Mouse (Mus musculus): ENCODE data around the gene Nagk.
A peak's percentile ranks its signal among the peaks of the same experiment; 100 is the strongest.
"Not testable (repeated sequence)": the region's sequence is repeated elsewhere in the genome, so short reads cannot be mapped to it uniquely, and the experiment has no call there.

Gene Nagk

DNA sequence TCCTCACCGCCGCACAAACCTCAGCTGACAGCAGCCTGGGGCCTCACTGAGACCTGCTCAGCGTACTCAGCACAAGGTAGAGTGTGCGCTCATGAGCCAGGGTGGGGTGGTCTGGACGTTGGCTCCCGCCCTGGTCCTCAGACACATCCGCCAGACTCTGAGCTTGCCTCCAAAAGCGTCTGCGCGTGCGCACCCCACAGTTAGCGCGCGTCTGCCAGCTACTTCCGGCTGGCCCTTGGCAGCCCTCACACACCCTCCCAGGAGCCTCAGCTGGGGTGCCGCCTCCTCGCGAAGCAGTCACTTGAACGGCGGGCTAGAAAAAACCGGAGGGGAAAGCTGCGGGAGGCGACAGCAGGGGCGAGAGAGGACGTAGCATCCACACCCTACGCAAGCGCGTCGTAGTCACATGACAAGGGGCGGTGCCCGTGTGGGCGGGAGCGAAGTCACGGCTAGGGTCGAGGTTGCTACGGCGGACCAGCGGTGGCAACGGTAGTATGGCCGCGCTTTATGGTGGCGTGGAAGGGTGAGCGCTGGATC, at the start of gene Nagk:
TSS of gene Nagk (plus strand) at position 223 of the 537 bp plus-strand sequence.
- DNase-seq = peak; percentile 87 to 90

DNA sequence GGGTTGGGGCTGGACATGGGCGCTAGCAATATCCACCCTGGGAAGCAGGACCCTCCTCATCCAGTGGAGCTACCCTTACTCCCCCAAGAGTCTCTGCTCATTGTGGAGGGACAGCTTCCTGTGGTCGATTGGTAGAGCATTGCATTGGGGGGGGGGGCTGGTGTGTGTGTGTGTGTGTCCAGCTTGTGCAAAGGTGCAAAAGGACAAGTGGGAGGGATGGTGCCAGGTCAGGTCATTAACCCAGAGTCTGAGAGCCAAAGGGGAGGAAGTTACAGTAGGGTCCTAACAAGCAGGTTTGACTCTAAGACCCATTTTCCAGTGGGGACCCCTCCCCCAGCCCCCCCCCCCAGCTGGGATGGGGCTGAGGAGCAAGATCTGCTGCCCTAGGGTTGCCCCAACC, 49.3 kb upstream of the Nagk start:
- DNase-seq = no peak

DNA sequence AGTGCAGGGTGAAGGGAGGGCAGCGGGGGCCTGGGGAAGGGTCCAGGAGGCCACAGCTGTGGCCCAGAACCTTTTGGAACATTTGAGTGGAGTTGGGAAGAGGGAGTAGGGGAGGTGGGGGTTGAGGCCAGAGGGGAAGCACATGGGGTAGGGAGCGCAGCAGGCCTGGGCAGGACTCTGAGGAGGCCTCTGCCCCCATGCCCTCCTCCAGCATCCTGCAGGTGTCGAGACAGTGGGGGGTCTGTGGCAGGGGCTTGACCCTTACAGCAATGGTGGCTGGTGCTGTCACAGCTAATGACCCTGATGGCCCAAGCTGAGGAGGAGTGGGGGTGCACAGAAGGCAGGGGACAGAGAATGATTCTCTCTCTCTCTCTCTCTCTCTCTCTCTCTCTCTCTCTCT, 45.5 kb upstream of the Nagk start:
- no peak for DNase-seq

DNA sequence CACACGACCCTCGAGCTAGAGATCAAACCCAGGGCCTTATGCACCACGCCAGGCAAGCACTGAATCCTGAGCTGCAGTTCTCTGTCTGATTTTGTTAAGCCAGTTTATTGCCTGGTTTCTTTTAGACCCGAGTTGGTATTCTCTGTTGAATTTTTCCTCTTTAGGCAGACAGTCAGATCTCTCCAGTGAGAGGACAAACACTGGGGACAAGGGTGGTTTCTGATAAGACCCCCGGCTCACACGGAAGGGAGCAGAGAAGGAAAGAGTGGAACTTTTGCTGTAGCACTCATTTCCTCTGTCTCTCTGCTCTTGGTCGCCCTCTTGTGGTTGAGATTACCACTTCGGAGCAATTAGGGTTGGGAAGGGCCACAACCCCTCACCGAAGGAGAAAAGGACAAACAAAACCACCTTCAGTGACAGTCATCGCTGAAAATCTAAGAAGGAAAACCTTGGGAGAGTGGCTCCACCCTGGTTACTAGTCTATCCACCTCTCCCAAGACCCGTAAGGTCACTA, 44.6 kb upstream of the Nagk start:
- peak; percentile 48 to 56 for DNase-seq

DNA sequence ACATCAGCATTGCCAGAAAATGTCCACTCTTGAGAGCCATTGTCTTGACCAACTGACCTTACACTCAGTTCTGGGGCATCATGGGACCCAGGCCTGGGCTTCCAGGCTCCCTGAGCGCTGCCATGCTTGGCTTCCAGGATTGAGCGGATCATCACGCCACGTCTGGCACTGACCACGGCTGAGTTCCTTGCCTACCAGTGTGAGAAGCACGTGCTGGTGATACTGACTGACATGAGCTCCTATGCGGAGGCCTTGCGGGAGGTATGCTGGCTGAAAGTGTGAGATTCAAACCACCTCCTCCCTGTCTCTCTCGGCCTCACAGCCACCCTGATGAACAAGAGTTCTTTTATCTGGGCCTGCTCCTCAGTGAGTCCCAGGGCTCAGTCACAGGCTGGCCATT, 38.7 kb upstream of the Nagk start:
- no peak for DNase-seq

DNA sequence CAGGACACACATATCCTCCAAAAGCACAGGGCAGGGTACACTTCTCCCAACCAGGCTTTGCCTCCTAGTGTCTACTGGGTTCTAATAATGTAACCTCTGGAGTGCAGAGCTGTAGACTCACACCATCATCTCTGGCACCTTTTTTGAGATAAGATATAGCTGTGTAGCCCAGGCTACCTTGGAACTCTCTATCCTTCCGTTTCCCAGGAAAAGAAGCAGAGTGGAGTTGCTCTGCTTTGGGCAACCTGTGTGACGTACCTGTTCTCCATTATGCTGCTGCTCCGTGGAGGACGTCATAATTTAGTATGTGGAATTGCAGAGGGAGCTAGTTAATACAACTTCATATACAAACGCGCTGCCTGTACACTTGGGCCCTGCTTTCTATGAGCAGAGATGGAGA, 32.4 kb upstream of the Nagk start, which contains the start of gene Ankrd53:
TSS of gene Ankrd53 (plus strand) at position 301 of the 400 bp plus-strand sequence.
- no peak for DNase-seq

DNA sequence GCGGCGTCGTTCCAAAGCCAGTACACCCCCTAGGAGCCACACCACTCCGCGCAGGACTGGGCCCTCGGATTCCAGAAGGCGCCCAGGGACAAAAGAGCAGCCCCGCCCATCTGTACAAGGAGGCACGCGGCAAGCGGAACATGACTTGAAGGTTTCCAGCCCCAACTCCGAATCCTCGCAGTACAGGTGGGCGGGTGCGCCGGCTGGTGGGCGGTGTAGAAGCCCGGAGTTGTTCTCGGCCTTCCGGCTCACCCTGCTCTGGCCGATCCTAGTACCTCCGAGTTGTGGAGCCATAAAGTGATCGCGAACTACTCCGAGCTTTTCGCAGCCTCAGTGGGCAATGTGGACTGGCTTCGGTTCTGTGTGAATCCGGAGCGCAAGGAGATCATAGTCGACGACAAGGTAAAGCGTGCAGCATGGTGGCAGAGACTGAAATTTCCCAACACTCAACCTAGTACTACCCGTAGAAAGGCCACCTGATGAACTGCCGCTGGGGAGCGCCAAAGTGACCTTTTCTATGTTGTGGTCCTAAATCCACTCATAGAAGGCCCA, 31.8 kb upstream of the Nagk start:
- no peak for DNase-seq

DNA sequence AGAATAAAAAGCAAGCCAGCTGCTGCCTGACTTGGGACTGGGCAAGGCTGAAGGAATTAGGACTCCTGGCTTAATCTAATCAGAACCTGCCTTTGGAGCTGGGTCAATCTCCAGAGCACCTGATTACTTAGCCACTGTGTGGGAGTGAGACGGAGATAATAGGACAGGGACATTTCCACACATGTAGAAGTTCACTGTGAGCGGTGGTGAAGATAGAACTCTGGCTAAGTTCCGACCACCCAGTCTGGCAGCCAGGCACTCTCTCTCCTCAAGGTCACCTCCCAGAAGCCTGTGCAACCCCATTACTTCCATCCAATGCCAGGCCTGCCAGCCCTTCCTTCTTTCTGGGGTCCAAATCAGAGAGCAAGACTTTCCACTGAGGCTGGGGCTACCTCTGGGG, 27.8 kb upstream of the Nagk start:
- no peak for DNase-seq

DNA sequence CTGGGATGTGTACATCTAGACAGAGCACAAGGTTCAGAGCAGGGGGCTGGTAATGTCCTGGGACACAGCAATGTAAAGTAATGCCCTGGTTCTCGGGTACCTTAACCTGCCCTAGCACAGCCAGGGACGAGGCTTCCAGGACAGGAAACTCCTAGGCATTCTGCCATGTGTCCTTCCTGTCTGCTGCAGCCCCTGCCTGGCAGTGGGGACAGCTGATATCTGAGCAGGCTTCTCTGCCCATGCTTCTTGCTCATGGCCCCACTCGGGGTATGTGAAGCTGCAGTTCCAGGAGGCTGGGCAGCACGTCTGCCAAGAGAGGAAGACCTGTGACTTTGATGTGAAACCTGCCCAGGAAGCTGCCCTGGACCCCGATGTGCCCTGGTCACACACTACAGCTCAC, 26.3 kb upstream of the Nagk start:
- DNase-seq = no peak

DNA sequence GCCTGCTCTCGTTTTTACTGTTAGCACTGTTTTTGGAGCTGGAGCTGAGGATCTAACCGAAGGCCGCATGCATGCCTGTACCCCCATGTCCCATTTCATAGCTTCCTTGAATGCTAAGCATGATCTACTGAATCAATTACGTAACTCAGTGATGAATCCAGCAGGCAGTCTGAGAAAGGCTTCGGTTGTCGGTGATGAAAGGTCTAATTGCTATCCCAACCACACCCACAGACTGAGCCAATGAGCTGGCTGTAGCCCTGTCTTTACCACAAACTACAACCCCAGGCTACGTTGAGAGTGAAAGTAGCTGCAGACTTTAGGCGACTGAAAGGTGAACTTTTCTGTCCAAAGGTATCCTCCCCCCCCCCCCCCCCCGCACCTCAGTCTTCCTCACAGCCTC, 20.7 kb upstream of the Nagk start:
- no peak for DNase-seq

DNA sequence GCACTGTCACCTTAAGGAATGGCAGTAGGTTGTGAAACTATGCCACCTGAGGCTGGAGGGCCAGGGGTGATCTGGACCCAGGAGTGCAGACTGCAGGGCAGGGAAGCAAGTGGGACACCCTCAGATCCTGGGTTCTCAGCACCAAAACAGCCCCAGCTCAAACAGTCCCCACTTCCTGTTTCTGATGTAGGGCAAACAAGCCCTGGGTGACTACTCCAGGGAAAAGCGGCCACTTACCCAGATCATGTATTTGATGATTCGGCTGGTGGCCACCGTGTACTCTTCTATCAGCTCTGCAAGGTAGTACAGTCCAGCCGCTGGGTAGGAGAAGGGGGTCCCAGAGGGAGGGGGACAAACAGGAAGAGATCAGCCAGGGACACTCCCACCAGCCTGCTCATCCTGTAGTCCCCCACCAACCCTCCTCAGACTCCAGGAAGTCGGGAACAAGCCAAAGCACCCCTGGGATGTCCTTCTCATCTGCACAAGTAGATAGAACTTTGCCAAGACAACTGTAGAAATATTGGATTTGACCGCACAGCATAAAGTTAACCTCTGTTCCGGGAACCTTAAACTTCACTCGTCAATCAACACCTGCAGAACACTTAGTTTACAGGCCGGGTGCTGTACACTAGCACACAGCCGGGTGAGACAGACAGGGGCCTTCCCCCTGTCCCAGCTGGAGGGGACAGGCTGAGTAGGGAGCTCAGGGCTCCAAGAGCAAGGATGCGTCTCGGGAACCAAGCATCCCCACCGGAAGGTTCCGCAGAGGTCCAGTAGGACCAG, 19.8 kb upstream of the Nagk start:
- DNase-seq = peak in 1 of 2 experiments; percentile 10

DNA sequence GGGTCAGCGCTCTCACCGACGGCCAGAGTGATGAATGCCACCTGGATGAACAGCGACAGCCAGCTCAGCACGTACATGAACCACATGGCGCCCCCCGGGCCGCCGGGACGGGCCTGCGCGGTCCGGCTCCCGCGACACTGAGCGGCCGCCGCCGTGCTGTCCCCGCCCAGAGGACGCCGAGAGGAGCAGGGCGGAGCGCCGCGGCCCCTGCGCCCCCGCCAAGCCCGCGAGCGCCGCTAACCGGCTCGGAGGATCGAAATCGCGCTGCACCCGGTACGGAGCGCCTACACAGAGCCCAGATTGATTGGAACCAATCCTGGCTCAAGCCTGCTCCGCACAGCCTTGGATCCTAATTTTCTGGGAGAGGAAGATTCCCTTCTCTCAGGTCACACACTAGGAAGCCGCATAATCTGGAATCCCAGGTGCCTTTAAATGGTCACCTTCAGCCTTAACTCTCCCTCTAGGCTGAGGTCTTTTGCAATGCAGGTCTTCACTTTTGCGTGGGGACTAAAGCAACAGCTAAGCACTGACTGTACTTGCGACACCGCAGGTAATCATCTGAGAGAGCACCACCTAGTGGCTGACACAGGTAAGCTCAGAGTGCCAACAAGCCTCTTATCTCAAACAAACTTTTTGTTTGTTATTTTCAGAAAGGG, 19.0 kb upstream of the Nagk start, which contains the start of gene Tex261:
TSS of gene Tex261 (minus strand) at position 176 of the 656 bp plus-strand sequence.
- peak; percentile 89 to 94 for DNase-seq

DNA sequence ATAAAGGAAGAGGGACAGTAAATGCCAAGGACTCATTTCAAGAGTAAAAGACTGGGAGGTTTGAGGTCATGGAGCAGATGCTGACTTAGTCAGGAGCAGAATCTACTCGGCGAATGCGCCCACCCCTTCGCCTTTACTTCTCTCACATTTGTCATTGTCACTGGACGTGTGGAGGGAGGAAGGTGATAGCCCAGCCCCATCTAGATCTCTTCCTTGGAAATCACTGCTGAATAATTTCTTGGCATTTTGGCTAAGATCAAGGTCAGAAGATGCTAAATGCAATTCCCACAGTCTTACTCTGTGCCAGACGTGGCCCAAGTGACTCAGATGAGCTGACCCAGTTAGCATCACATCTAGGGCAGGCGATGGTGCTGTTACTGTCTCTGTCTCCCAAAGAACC, 16.5 kb upstream of the Nagk start:
- DNase-seq = no peak

DNA sequence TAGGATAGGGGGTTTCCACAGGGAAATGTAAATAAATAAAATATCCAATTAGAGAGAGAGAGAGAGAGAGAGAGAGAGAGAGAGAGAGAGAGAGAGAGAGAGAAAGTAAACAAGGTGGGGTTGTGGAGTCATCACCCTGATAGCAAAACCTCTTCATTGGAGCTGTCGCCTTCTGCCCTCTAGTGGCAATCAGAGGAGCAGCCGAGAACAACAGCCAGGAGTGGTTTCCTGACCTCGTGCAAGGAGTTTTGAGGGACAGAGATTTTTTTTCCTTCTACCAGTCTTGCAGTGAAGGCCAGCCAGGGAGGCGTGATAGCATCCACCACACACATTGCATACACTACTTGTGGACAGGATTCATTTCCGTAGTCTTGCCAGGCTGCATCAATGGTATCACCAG, 15.8 kb upstream of the Nagk start:
- peak; percentile 45 to 51 for DNase-seq

DNA sequence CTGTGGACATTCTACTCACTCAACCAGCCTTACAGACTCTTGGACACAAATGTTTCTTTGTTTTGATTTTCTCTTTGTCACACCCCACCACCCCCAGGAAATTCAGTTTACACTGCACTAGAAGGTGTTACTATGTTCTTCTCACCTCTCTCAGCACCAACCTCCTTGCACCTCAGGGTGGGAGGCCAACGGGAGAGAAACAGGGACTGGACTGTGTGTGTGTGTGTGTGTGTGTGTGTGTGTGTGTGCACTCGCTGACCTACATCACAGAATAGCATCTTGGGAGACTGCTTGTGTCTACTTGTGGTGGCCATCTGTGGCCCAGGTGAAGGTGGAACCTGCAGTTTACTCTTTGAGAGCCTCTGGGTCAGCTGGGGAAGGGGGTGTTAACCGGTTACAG, 8.4 kb upstream of the Nagk start:
- no peak for DNase-seq

DNA sequence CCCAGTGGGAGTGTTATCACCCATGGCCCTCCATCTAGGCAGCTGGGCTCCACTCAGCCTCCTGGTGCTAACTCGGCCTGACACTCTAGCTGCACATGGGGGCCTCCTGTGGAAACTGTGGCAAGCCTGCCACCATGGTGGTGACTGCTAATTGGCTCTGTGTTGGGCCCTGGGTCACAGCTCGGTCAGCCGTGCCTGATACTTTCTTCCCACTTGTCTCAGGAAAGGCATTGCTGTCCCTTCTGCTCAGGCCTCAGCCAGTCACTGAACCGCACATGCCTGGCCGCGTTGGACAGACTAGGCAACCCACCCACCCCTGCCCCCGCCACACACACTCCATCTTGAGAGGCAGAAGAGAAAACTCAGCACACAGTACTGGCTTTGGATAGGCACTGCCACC, 6.2 kb upstream of the Nagk start:
- no peak for DNase-seq

DNA sequence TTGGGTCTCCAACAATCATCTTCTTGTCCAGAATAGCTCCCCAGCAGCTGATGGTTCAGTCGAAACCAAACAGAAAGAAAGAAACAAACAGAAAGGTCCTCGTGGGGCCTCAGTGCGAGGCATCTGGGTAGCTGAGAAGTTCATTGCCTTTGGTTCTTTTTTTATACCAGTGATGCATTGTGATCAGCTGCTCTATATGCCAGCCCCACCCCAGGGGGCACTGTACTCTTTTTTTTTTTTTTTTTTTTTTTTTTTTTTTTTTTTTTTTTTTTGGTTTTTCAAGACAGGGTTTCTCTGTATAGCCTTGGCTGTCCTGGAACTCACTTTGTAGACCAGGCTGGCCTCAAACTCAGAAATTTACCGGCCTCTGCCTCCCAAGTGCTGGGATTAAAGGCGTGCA, 4.2 kb upstream of the Nagk start:
- DNase-seq = not testable (repeated sequence)

DNA sequence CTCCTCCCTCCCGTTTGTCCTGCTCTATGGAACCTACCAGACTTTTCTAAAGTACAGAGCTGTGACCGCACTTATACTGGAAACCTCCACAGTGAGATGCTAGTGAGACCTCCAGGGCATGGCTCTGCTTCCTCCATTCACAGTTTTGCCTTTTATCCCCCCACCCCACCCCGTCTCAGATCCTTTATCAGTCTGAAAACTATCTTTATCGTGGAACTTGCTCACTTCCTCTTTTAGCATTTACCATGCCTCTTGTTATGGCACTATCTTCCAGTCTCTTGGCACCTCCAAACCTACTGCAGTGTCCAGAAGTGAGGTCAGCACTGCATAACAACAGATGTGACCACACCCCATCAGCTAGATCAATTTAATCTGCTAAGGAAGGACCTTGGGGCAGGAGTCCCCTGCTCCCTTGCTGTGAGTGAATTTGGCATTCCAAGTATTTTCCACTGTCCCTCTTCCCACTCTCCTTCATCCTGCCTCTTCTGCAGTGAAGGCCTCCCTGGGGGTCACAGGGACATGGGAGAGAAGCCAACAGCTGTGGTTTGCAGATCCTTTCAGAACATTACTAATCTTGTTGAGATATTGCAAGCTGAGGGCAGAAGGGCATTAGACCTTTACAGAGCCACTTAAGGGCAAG, 3.4 kb upstream of the Nagk start:
- DNase-seq = no peak

DNA sequence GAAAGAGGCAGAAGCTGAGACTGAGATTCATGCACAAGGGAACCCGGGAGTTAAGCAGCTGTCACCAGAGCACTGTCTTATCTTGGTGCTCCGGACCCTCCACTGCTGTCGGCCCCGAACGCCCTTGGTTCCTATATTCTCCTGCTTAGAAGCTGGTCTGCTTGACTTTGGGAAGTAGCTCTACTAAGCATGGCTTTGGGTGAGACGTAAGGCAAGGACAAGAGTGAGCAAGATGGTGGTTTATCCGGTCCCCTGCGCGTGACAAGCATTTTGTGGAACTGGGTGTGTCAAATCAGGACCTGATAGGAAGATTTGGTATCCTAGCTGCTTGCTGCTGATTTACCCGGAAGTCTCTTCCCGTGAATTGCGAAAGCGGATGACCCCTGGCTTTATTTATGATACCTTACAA, 714 bp downstream of the Nagk start:
- no peak for DNase-seq

DNA sequence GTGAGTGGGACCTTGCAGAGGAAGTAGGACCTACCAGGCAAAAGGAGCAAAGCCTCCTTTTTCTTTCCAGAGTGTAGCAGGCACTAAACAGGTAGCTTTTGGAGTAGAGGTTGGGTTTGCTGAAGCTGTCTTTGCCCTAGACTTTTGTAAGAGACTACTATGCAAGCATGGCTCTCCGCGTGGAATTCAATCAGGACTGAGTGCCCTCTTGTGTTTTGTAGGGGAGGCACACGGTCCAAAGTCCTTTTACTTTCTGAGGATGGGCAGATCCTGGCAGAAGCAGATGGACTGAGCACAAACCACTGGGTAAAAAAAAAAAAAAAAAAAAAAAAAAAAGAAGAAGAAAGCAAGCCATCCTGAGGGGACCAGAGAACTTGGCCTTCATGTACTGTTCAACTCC, 1.9 kb downstream of the Nagk start:
- DNase-seq = no peak

DNA sequence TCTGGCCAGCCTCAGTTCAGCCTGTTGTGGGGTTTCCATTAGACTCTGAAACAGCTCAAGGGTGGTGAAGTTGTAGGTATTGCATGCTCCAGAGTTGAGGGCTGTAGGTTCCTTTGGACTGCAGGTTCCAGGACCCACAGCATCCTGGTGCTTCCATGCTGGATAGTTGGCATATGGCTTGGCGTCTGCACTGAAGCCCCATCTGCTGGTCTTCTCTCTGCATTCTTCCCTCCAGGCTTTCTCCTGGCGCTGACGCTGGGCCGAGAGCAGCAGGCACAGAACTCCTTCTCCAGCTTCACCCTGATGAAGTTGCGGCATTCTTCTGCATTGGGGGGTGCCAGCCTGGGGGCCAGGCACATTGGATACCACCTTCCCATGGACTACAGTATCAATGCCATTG, 7.3 kb downstream of the Nagk start:
- DNase-seq = peak; percentile 38 to 51

DNA sequence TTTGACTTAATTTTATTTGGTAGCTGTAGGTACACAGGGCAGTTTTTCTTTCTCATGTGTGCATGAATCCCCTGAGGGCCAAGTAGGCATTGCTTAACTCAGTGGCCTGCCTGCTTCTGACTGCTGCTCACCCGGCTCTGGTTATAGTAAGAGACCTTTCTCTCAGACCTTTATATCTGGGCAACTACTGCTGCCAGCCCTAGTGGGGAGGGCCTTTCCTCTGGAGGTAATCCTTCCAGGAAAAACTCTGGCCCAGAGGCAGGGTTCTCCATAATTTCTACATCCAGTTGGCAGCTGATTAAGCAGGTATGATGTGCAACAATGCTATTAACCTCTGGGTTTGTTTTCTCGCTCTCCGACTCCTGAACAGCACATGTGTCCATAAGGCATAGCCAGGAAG, 8.1 kb downstream of the Nagk start:
- no peak for DNase-seq

DNA sequence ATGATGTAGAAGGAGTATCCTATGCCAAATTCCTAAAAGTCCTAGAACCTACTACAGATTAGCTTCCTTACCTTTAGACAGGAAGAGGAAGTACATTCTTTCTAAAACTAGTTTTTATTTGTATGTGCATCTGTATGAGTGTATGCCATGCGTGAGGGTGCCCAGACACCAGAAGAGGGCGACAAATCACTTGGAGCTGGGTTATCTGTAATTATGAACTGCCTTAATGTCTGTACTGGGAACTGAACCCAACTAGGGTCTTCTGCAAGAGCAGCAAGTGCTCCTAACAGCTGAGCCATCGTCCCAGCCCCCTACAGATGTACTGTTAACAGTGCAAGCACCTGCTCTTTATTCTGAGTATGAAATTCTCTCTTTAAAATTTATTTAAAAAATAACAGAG, 21.0 kb downstream of the Nagk start:
- no peak for DNase-seq
